Mouse (Mus musculus) stomach, postnatal 0 days (tissue): ENCODE measurements around the gene 1700029I15Rik.

Experiments
- CTCF ChIP-seq: IDR thresholded peaks from 2 replicates; pipeline ENCODE4 v1.5.1; 2016; ENCODE audit warnings: antibody characterized with exemption, low read depth, mild to moderate bottlenecking, moderate library complexity
- EP300 ChIP-seq: optimal IDR thresholded peaks from 2 replicates; pipeline ENCODE3; 2016; ENCODE audit warnings: antibody characterized with exemption

DNA sequence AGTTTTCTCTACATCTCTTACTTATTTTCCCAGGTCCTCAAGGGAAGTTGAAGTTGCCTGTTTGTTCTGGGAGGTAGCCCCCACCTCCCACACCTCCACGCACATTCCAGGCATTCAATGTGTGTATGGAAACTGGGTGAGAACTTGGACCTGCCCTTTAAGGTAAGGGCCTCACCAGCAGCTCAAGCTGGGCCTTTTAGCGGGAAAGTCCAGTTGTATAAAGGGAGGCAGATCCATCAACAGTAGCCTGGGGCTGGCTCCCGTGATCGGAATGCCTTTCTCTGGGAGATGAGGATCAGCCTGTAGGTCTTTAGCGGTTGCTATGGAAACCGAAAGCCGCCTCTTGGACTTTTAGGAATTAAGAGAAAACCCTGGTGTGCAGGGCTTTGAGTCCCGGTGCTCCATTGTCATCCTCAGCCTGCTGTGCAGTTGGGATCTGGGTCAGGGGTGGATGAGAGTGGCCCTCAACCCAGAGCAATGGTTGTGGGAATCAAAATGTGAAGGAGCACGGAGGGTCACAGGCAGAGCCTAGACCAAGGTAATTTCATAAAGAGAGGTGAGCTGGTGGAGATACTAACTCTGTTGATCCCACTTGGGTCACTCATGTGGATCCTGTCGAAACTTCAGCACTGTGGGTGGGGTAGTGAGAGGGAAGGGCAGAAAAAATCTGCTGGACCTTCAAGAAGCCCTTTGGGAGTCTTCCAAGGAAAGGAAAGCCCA is 10.2 kb upstream of the 1700029I15Rik start:
- TF ChIP-seq CTCF (no peak), EP300 (no peak)
